Mouse (Mus musculus): ENCODE data around the gene Znhit6.
A peak's percentile ranks its signal among the peaks of the same experiment; 100 is the strongest.

Znhit6 gene

GRCm38 (mm10) chr3:145646009-145646408 lies 70.0 kb downstream of the Znhit6 start:
- DNase-seq (ENCODE audit: low spot score in 2 of 2), result no peak

- no peak for DNase-seq (ENCODE audit: low spot score in 2 of 2)
Measured at GRCm38 (mm10) chr3:145646666-145647065, 70.7 kb downstream of the Znhit6 start.

- DNase-seq (ENCODE audit: low spot score in 2 of 2), result no peak
Measured at GRCm38 (mm10) chr3:145647416-145647815, 71.4 kb downstream of the Znhit6 start.

- no peak for DNase-seq (ENCODE audit: low spot score in 2 of 2)
Measured at GRCm38 (mm10) chr3:145648097-145648931, 72.3 kb downstream of the Znhit6 start.

GRCm38 (mm10) chr3:145648991-145649851 lies 73.2 kb downstream of the Znhit6 start:
- peak in 1 of 2 experiments; percentile 60 for DNase-seq (ENCODE audit: low spot score in 2 of 2)

GRCm38 (mm10) chr3:145649852-145650202 lies 73.8 kb downstream of the Znhit6 start, which contains the start of gene Ccn1:
Ccn1 (minus strand) TSS chr3:145649981.
- DNase-seq (ENCODE audit: low spot score in 2 of 2), result peak; percentile 55 to 72

- no peak for DNase-seq (ENCODE audit: low spot score in 2 of 2)
Measured at GRCm38 (mm10) chr3:145650298-145651011, 74.5 kb downstream of the Znhit6 start.

GRCm38 (mm10) chr3:145651029-145651977 lies 75.3 kb downstream of the Znhit6 start:
- no peak for DNase-seq (ENCODE audit: low spot score in 2 of 2)

GRCm38 (mm10) chr3:145651978-145652321 lies 75.9 kb downstream of the Znhit6 start:
- no peak for DNase-seq (ENCODE audit: low spot score in 2 of 2)

- no peak for DNase-seq (ENCODE audit: low spot score in 2 of 2)
Measured at GRCm38 (mm10) chr3:145652322-145653131, 76.5 kb downstream of the Znhit6 start.

- DNase-seq (ENCODE audit: low spot score in 2 of 2), result peak; percentile 52 to 72
Measured at GRCm38 (mm10) chr3:145653191-145653940, 77.4 kb downstream of the Znhit6 start.

- DNase-seq (ENCODE audit: low spot score in 2 of 2), result no peak
Measured at GRCm38 (mm10) chr3:145654028-145654427, 78.0 kb downstream of the Znhit6 start.

Measured in urinary bladder, adult 18-20 months (tissue).